Mouse (Mus musculus) MEL (cell line): ENCODE results near the gene Gabbr2. TPM values are rescaled to one million over a fixed set of nuclear protein-coding genes. Genes with fewer than 3 reads are reported as not detected.

ENCODE experiments used
- DNase-seq: peaks from one replicate; pipeline ENCODE4 v3.0.0; 2011; ENCODE audit warnings: low read depth, low spot score
- H3K27ac ChIP-seq: 2 replicates; pipeline ENCODE4 v1.5.1; 2012; ENCODE audit warnings: low read depth, mild to moderate bottlenecking, control low read depth, low read length, moderate library complexity; ENCODE audit not compliant: control insufficient read depth
- H3K27me3 ChIP-seq, 2 experiments: fragments of 150-350 bp in 1 of 2; sonication (generic) in 1 of 2; 2 replicates each; pipeline ENCODE4 v1.6.1; 2012; ENCODE audit warnings: low read length in 2 of 2, mild to moderate bottlenecking in 2 of 2, improper control_type of control experiment in 1 of 2, moderate library complexity in 1 of 2; ENCODE audit not compliant: insufficient read depth in 2 of 2, control insufficient read depth in 1 of 2
- H3K36me3 ChIP-seq, 2 experiments: 2 replicates each; pipeline ENCODE4 v1.6.1; 2012 to 2014; ENCODE audit warnings: low read length in 2 of 2, improper control_type of control experiment in 1 of 2, inconsistent platforms in 1 of 2, mild to moderate bottlenecking in 1 of 2; ENCODE audit not compliant: insufficient read depth in 2 of 2, control insufficient read depth in 1 of 2
- H3K4me1 ChIP-seq, 2 experiments: fragments of 150-350 bp in 1 of 2; sonication (generic) in 1 of 2; 2 replicates each; pipeline ENCODE4 v1.6.1; 2012; ENCODE audit warnings: low read length in 2 of 2, improper control_type of control experiment in 1 of 2, mild to moderate bottlenecking in 1 of 2; ENCODE audit not compliant: insufficient read depth in 2 of 2, control insufficient read depth in 1 of 2
- H3K4me3 ChIP-seq, 2 experiments: fragments of 150-350 bp in 1 of 2; sonication (generic) in 1 of 2; 2 replicates each; pipeline ENCODE4 v1.5.1; 2012; ENCODE audit warnings: low read depth in 2 of 2, low read length in 2 of 2, mild to moderate bottlenecking in 2 of 2, moderate library complexity in 2 of 2, control low read depth in 1 of 2, improper control_type of control experiment in 1 of 2; ENCODE audit not compliant: control insufficient read depth in 1 of 2, insufficient read depth in 1 of 2
- H3K79me2 ChIP-seq: 2 replicates; pipeline ENCODE4 v1.6.1; 2012; ENCODE audit warnings: mild to moderate bottlenecking, low read length, moderate library complexity; ENCODE audit not compliant: control insufficient read depth, poor library complexity, insufficient read depth
- H3K9ac ChIP-seq: 2 replicates; pipeline ENCODE4 v1.6.1; 2012; ENCODE audit warnings: low read depth, mild to moderate bottlenecking, control low read depth, low read length, moderate library complexity; ENCODE audit not compliant: control insufficient read depth, poor library complexity, severe bottlenecking
- H3K9me3 ChIP-seq: fragments of 150-350 bp; sonication (generic); replicated peaks from 2 replicates; pipeline ENCODE4 v1.6.1; 2012; ENCODE audit warnings: mild to moderate bottlenecking, low read length, improper control_type of control experiment, moderate library complexity; ENCODE audit not compliant: insufficient read depth
- CHD1 ChIP-seq: IDR thresholded peaks from 2 replicates; pipeline ENCODE4 v1.6.1; 2012; ENCODE audit warnings: low read depth, mild to moderate bottlenecking, inconsistent platforms, low read length, improper control_type of control experiment
- CTCF ChIP-seq, 3 experiments: IDR thresholded peaks in 2 of 3; conservative IDR thresholded peaks in 1 of 3; 2 replicates each; pipeline ENCODE4 v1.5.1; 2011 to 2012; ENCODE audit warnings: low read length in 3 of 3, low read depth in 2 of 3, mild to moderate bottlenecking in 2 of 3, improper control_type of control experiment in 1 of 3, inconsistent platforms in 1 of 3, mixed read lengths in 1 of 3, moderate library complexity in 1 of 3; ENCODE audit not compliant: control insufficient read depth in 1 of 3, insufficient read depth in 1 of 3, poor library complexity in 1 of 3, severe bottlenecking in 1 of 3
- E2F4 ChIP-seq: IDR thresholded peaks from 2 replicates; pipeline ENCODE4 v1.6.1; 2011; ENCODE audit warnings: low read depth, low read length, improper control_type of control experiment, borderline replicate concordance
- ELF1 ChIP-seq: IDR thresholded peaks from 2 replicates; pipeline ENCODE4 v1.6.1; 2014; ENCODE audit warnings: low read depth, mild to moderate bottlenecking, inconsistent platforms, low read length, improper control_type of control experiment, moderate library complexity
- EP300 ChIP-seq, 2 experiments: IDR thresholded peaks; 2 replicates each; pipeline ENCODE4 v1.6.1; 2011; ENCODE audit warnings: improper control_type of control experiment in 2 of 2, low read length in 2 of 2, low read depth in 1 of 2, mild to moderate bottlenecking in 1 of 2
- ETS1 ChIP-seq: IDR thresholded peaks from 2 replicates; pipeline ENCODE4 v1.6.1; 2012; ENCODE audit warnings: low read depth, mild to moderate bottlenecking, inconsistent platforms, low read length, improper control_type of control experiment, moderate library complexity
- GABPA ChIP-seq: IDR thresholded peaks from 2 replicates; pipeline ENCODE4 v1.6.1; 2012; ENCODE audit warnings: low read depth, mild to moderate bottlenecking, inconsistent platforms, low read length, improper control_type of control experiment, moderate library complexity
- HCFC1 ChIP-seq: IDR thresholded peaks from 2 replicates; pipeline ENCODE4 v1.6.1; 2012; ENCODE audit warnings: low read depth, mild to moderate bottlenecking, inconsistent platforms, low read length, improper control_type of control experiment, moderate library complexity
- JUND ChIP-seq: IDR thresholded peaks from 2 replicates; pipeline ENCODE4 v1.6.1; 2011; ENCODE audit warnings: low read depth, mild to moderate bottlenecking, improper control_type of control experiment, low read length
- KAT2A ChIP-seq: conservative IDR thresholded peaks from 2 replicates; pipeline ENCODE4 v1.6.1; 2012; ENCODE audit warnings: low read depth, low read length, improper control_type of control experiment, inconsistent platforms
- MAFK ChIP-seq: IDR thresholded peaks from 2 replicates; pipeline ENCODE4 v1.6.1; 2011; ENCODE audit warnings: low read depth, mild to moderate bottlenecking, low read length, improper control_type of control experiment, borderline replicate concordance
- MAX ChIP-seq: IDR thresholded peaks from 2 replicates; pipeline ENCODE4 v1.6.1; 2011; ENCODE audit warnings: low read length, improper control_type of control experiment
- MXI1 ChIP-seq: IDR thresholded peaks from 2 replicates; pipeline ENCODE4 v1.6.1; 2011; ENCODE audit warnings: mild to moderate bottlenecking, low read depth, low read length, improper control_type of control experiment
- MYB ChIP-seq: IDR thresholded peaks from 2 replicates; pipeline ENCODE4 v1.6.1; 2011; ENCODE audit warnings: mild to moderate bottlenecking, low read depth, low read length, improper control_type of control experiment
- NRF1 ChIP-seq: IDR thresholded peaks from 2 replicates; pipeline ENCODE4 v1.6.1; 2014; ENCODE audit warnings: low read depth, mild to moderate bottlenecking, inconsistent platforms, low read length, improper control_type of control experiment, moderate library complexity; ENCODE audit not compliant: poor library complexity, insufficient read depth, severe bottlenecking
- POLR2A ChIP-seq, 2 experiments: IDR thresholded peaks; 2 replicates each; pipeline ENCODE4 v1.6.1; 2011 to 2012; ENCODE audit warnings: low read length in 2 of 2, mild to moderate bottlenecking in 2 of 2, control low read depth in 1 of 2, improper control_type of control experiment in 1 of 2, low read depth in 1 of 2, moderate library complexity in 1 of 2; ENCODE audit not compliant: control insufficient read depth in 1 of 2, insufficient read depth in 1 of 2, poor library complexity in 1 of 2
- POLR2AphosphoS2 ChIP-seq: IDR thresholded peaks from 2 replicates; pipeline ENCODE4 v1.6.1; 2011; ENCODE audit warnings: low read length, improper control_type of control experiment
- POLR2AphosphoS5 ChIP-seq: IDR thresholded peaks from 2 replicates; pipeline ENCODE4 v1.6.1; 2012; ENCODE audit warnings: low read depth, borderline replicate concordance, mild to moderate bottlenecking, inconsistent platforms, low read length, moderate library complexity, mixed read lengths
- SMC3 ChIP-seq: IDR thresholded peaks from 2 replicates; pipeline ENCODE4 v1.6.1; 2011; ENCODE audit warnings: low read depth, low read length, improper control_type of control experiment
- TBP ChIP-seq: IDR thresholded peaks from 2 replicates; pipeline ENCODE4 v1.8.0; 2011; ENCODE audit warnings: low read depth, low read length, improper control_type of control experiment
- TCF12 ChIP-seq: IDR thresholded peaks from 2 replicates; pipeline ENCODE4 v1.6.1; 2014; ENCODE audit warnings: low read depth, mild to moderate bottlenecking, inconsistent platforms, low read length, improper control_type of control experiment, moderate library complexity
- UBTF ChIP-seq: IDR thresholded peaks from 2 replicates; pipeline ENCODE4 v1.6.1; 2012; ENCODE audit warnings: low read depth, mild to moderate bottlenecking, inconsistent platforms, low read length, improper control_type of control experiment, moderate library complexity, borderline replicate concordance; ENCODE audit not compliant: insufficient read depth
- USF1 ChIP-seq: IDR thresholded peaks from 2 replicates; pipeline ENCODE4 v1.6.1; 2014; ENCODE audit warnings: low read depth, mild to moderate bottlenecking, inconsistent platforms, low read length, improper control_type of control experiment, moderate library complexity
- USF2 ChIP-seq, 2 experiments: IDR thresholded peaks; 2 replicates each; pipeline ENCODE4 v1.6.1; 2011 to 2012; ENCODE audit warnings: improper control_type of control experiment in 2 of 2, low read length in 2 of 2, borderline replicate concordance in 1 of 2, inconsistent platforms in 1 of 2, low read depth in 1 of 2, mild to moderate bottlenecking in 1 of 2; ENCODE audit not compliant: insufficient read depth in 1 of 2
- ZC3H11A ChIP-seq: IDR thresholded peaks from 2 replicates; pipeline ENCODE4 v1.6.1; 2012; ENCODE audit warnings: low read depth, mild to moderate bottlenecking, inconsistent platforms, low read length, improper control_type of control experiment
- ZKSCAN1 ChIP-seq: IDR thresholded peaks from 2 replicates; pipeline ENCODE4 v1.6.1; 2012; ENCODE audit warnings: low read depth, mild to moderate bottlenecking, inconsistent platforms, low read length, improper control_type of control experiment, moderate library complexity
- ZMIZ1 ChIP-seq: IDR thresholded peaks from 2 replicates; pipeline ENCODE4 v1.6.1; 2012; ENCODE audit warnings: low read depth, mild to moderate bottlenecking, inconsistent platforms, low read length, improper control_type of control experiment, moderate library complexity
- polyA plus RNA-seq, 2 experiments: library from polyadenylated mRNA; stranded (reverse) in 1 of 2; unstranded in 1 of 2; fragments of >175 nt in 1 of 2; fragments of >200 nt in 1 of 2; gene quantifications; 2 replicates each; pipeline versions ENCODE4 v1.2.1 to v1.2.4; 2012; ENCODE audit warnings: low replicate concordance in 2 of 2, low read depth in 1 of 2; ENCODE audit not compliant: insufficient read length in 2 of 2, insufficient read depth in 1 of 2, missing spikeins in 1 of 2
- total RNA-seq: library from RNA; depleted of rRNA; stranded (reverse); fragments of 300-350 nt; gene quantifications from 2 replicates; pipeline ENCODE4 v1.2.3, GENCODE M21; 2012

Gene Gabbr2
- total and polyA plus RNA-seq, 3 experiments, result not detected

DNA sequence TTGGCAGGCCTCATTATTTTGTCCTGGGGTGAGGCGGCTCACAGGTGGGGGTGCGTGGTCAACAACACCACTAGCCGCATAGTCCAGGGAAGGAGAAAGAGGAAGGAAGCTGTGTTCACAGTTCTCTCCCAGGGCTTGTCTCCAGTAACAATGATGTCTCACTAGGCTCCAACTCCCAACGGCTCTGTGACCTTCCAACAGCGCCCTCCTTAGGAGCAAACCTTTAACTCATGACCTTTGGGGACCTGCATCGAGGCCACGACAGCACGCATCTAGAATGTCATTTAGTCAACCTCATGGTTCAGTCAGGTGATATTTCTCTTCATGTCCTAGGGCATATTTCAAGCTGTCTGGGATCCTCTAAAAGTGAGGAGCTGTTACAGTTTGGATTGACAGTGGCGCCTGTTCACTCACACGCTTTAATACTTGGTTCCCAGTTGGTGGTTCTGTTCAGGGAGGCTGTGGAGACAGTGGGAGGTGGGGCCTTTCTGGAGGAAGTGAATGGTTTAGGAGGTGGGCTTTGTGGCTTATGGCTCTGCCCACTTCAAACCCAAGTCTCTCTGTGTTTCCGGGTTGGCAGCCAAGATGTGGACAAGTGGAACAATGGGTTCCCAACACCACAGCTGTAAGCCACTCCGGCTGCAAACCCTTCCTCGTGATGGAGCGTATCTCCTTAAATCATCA lies 200.3 kb downstream of the Gabbr2 start:
- Histone ChIP-seq H3K4me1 (no peaks in the 10 kb centered on the region), H3K4me3 (no peak overlapping the region), H3K27me3 (no peaks in the 10 kb centered on the region; a peak in 2 of 4 replicates), H3K79me2 (no peaks in the 10 kb centered on the region), H3K27ac (no peak overlapping the region), H3K9ac (no peak overlapping the region), H3K9me3 (no peaks in the 10 kb centered on the region), H3K36me3 (no peaks in the 10 kb centered on the region)
- TF ChIP-seq ZC3H11A, result no peak
- TF ChIP-seq POLR2A (IDR thresholded peaks at IDR 0.05; ENCODE audit: control insufficient read depth in 1 of 2, insufficient read depth in 1 of 2, low read depth in 1 of 2, low read length in 2 of 2, poor library complexity in 1 of 2), result no peak
- no peak for TF ChIP-seq JUND
- TF ChIP-seq SMC3, result no peak
- no peak for TF ChIP-seq NRF1
- no peak for TF ChIP-seq CHD1
- TF ChIP-seq USF1, result no peak
- no peak for TF ChIP-seq POLR2AphosphoS2
- TF ChIP-seq ZMIZ1, result no peak
- no peak for TF ChIP-seq MYB
- TF ChIP-seq CTCF (IDR thresholded peaks at IDR 0.05 in 2 of 3, conservative IDR thresholded peaks at IDR 0.05 in 1 of 3; ENCODE audit: control insufficient read depth in 1 of 3, insufficient read depth in 1 of 3, low read depth in 2 of 3, low read length in 3 of 3, poor library complexity in 1 of 3, severe bottlenecking in 1 of 3), result no peak
- no peak for TF ChIP-seq UBTF
- TF ChIP-seq TCF12, result no peak
- no peak for TF ChIP-seq MAX
- TF ChIP-seq ZKSCAN1, result no peak
- DNase-seq, result no peak

DNA sequence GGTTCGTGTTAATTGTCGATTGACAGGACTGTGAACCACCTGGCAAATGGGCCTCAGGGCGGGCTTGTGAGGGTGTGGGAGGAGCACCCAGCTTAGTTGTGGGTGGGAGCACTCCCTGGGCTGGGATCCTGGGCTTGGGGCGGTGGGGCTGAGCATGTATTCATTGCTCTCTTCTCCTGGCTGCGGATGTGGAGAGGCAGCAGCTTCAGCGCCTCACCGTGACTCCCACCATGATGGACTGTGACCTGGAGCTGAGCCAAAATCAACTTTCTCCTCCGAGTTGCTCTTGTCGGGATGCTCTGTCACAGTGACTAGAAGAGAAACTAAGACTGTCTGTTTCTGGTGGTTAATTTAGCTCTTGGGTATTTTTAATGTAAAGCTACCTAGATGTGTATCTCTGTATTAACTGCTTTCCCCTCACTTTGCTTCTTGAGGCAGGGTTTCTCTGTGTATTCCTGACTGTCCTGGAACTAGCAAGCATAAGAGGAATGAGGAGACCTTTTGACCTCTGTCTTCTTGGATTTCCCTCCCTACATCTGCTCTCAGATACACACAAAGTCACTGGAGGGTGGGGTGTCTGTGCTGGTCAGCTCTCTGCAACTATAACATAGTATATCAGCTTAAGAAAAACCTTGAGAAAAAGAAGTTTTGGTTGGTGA lies 200.9 kb downstream of the Gabbr2 start:
- H3K9me3 ChIP-seq, result no peaks in the 10 kb centered on the region
- no peak overlapping the region for H3K4me3 ChIP-seq
- no peaks in the 10 kb centered on the region for H3K36me3 ChIP-seq
- no peaks in the 10 kb centered on the region for H3K79me2 ChIP-seq
- DNase-seq, result no peak
- H3K4me1 ChIP-seq, result no peaks in the 10 kb centered on the region
- H3K9ac ChIP-seq, result no peak overlapping the region
- no peak overlapping the region for H3K27ac ChIP-seq
- TF ChIP-seq POLR2A (IDR thresholded peaks at IDR 0.05; ENCODE audit: control insufficient read depth in 1 of 2, insufficient read depth in 1 of 2, low read depth in 1 of 2, low read length in 2 of 2, poor library complexity in 1 of 2) (no peak), GABPA (no peak), MXI1 (no peak), HCFC1 (no peak), NRF1 (no peak), JUND (no peak), ZMIZ1 (no peak), USF2 (IDR thresholded peaks at IDR 0.05; ENCODE audit: borderline replicate concordance in 1 of 2, insufficient read depth in 1 of 2, low read depth in 1 of 2, low read length in 2 of 2) (no peak), SMC3 (no peak), POLR2AphosphoS5 (no peak), KAT2A (no peak), MAFK (no peak), TBP (no peak), EP300 (IDR thresholded peaks at IDR 0.05; ENCODE audit: low read depth in 1 of 2, low read length in 2 of 2) (no peak), E2F4 (no peak), POLR2AphosphoS2 (no peak), UBTF (no peak), ETS1 (no peak), ELF1 (no peak)
- TF ChIP-seq, all 39 proteins: peak for 0
- no peaks in the 10 kb centered on the region; a peak in 2 of 4 replicates for H3K27me3 ChIP-seq
